Mouse (Mus musculus) kidney, adult 2 months (tissue): ENCODE measurements around the gene Mmrn1.

Experiments used
- CTCF ChIP-seq: fragments of 200-500 bp; conservative IDR thresholded peaks from 2 replicates; pipeline ENCODE4 v1.5.1; 2011; ENCODE audit warnings: low read depth, mild to moderate bottlenecking, control low read depth, low read length, moderate library complexity, mixed read lengths; ENCODE audit not compliant: insufficient read depth, insufficient read length
- POLR2A ChIP-seq: fragments of 200-500 bp; IDR thresholded peaks from one replicate; pipeline ENCODE4 v1.6.1; 2011; ENCODE audit warnings: low read depth, low read length, control low read depth

GRCm38 (mm10) chr6:60970811-60971210 lies 46.0 kb downstream of the Mmrn1 start:
- TF ChIP-seq POLR2A = no peak
- TF ChIP-seq CTCF = no peak
